Mouse (Mus musculus) adrenal gland, postnatal 36 days (tissue): ENCODE data around the gene Hmga1. TPM values are rescaled to one million over a fixed set of nuclear protein-coding genes. Genes with fewer than 3 reads are reported as not detected.

ENCODE experiments used
- DNase-seq, 2 experiments: peaks; one replicate each; pipeline ENCODE4 v3.0.0; 2021; ENCODE audit warnings: mixed read lengths in 1 of 2
- total RNA-seq, 2 experiments: library from RNA; stranded (reverse); gene quantifications; 2 replicates each; pipeline ENCODE4 v1.2.3; 2021

Hmga1 gene
- total RNA-seq, 2 experiments from 2014 or later: 16.1 to 19.4 TPM

GRCm38 (mm10) chr17:27558845-27559244 is 2.5 kb downstream of the Hmga1 start:
- no peak for DNase-seq

GRCm38 (mm10) chr17:27559596-27559995 is 3.3 kb downstream of the Hmga1 start:
- DNase-seq: no peak

- DNase-seq: no peak
Measured at GRCm38 (mm10) chr17:27560926-27561480, 4.7 kb downstream of the Hmga1 start.

- peak; percentile 86 to 89 for DNase-seq
Measured at GRCm38 (mm10) chr17:27561809-27562526, 5.7 kb downstream of the Hmga1 start.

- no peak for DNase-seq
Measured at GRCm38 (mm10) chr17:27563771-27564244, 7.5 kb downstream of the Hmga1 start.

GRCm38 (mm10) chr17:27564391-27565162 is 8.3 kb downstream of the Hmga1 start:
- DNase-seq: no peak

GRCm38 (mm10) chr17:27565163-27565941 is 9.1 kb downstream of the Hmga1 start, which contains the start of gene AI413582:
TSS of gene AI413582 (minus strand) at chr17:27565756.
- peak; percentile 96 to 97 for DNase-seq

GRCm38 (mm10) chr17:27565942-27566267 is 9.6 kb downstream of the Hmga1 start:
- DNase-seq: no peak

GRCm38 (mm10) chr17:27568228-27568627 is 11.9 kb downstream of the Hmga1 start:
- DNase-seq: no peak

GRCm38 (mm10) chr17:27571315-27571714 is 15.0 kb downstream of the Hmga1 start:
- peak in 1 of 2 experiments; percentile 30 for DNase-seq

- no peak for DNase-seq
Measured at GRCm38 (mm10) chr17:27573772-27574320, 17.5 kb downstream of the Hmga1 start.

GRCm38 (mm10) chr17:27574470-27575115 is 18.3 kb downstream of the Hmga1 start:
- DNase-seq: peak; percentile 79 to 81

GRCm38 (mm10) chr17:27575116-27575776 is 18.9 kb downstream of the Hmga1 start:
- DNase-seq: no peak

- no peak for DNase-seq
Measured at GRCm38 (mm10) chr17:27576056-27576455, 19.8 kb downstream of the Hmga1 start.

GRCm38 (mm10) chr17:27577468-27577867 is 21.2 kb downstream of the Hmga1 start:
- no peak for DNase-seq

GRCm38 (mm10) chr17:27578487-27578886 is 22.2 kb downstream of the Hmga1 start:
- no peak for DNase-seq

- DNase-seq: no peak
Measured at GRCm38 (mm10) chr17:27579816-27580215, 23.5 kb downstream of the Hmga1 start.

GRCm38 (mm10) chr17:27580392-27581068 is 24.2 kb downstream of the Hmga1 start:
- DNase-seq: no peak

GRCm38 (mm10) chr17:27583185-27583894 is 27.0 kb downstream of the Hmga1 start:
- no peak for DNase-seq
